Comparison of ENCODE assay signal across 28 mouse cellular contexts in genomic region chr16:10867501-10867900, GRCm38 (mm10). TPM values are rescaled to one million over a fixed set of nuclear protein-coding genes. Genes with fewer than 3 reads are reported as not detected.
"Had no signal": no experiment of that assay in that cellular context is flagged by ENCODE, and none has a peak within 500 bp of the region (broad histone marks: within the 10 kb centered on the region; RNA-seq: fewer than 3 reads in every experiment).

No protein-coding gene starts in this region.

- H3K4me3 ChIP-seq: limb, embryonic 10.5 days; limb, embryonic 12.5 days; limb, embryonic 13.5 days; limb, embryonic 15.5 days; liver, embryonic 12.5 days; liver, embryonic 13.5 days; liver, embryonic 15.5 days; lung, embryonic 15.5 days; megakaryocyte, embryonic 14.5 days; midbrain, embryonic 10.5 days; midbrain, embryonic 12.5 days; midbrain, embryonic 13.5 days; midbrain, embryonic 15.5 days; myocyte; neural tube, embryonic 12.5 days had no signal

- H3K27ac ChIP-seq: limb, embryonic 12.5 days; limb, embryonic 13.5 days; liver, embryonic 12.5 days; liver, embryonic 13.5 days; liver, embryonic 14.5 days; liver, embryonic 15.5 days; lung, embryonic 15.5 days; macrophage; midbrain, embryonic 10.5 days; midbrain, embryonic 12.5 days; midbrain, embryonic 13.5 days; midbrain, embryonic 15.5 days; neural tube, embryonic 12.5 days had no signal

RNA-seq across cellular contexts. Expression of gene Rmi2, which starts 32.6 kb away (rescaled TPM):
- total RNA-seq: monocyte, adult 5-6 weeks had no signal

RNA-seq across cellular contexts. Expression of gene Gm11172, which starts 54.8 kb away (rescaled TPM):
- total RNA-seq: left cerebral cortex, postnatal 10 days; left cerebral cortex, postnatal 14 days; left cerebral cortex, postnatal 25 days; left cerebral cortex, postnatal 36 days; left cerebral cortex, postnatal 4 days; liver, adult 2 months; megakaryocyte progenitor cell, adult 5-6 weeks; megakaryocyte, adult 5-6 weeks; megakaryocyte-erythroid progenitor cell, adult 5-6 weeks; midbrain, postnatal 0 days; monocyte, adult 5-6 weeks had no signal
